Comparison of ENCODE assay signal across 9 mouse cellular contexts in genomic region chr10:81173132-81173531, GRCm38 (mm10). TPM values are rescaled to one million over a fixed set of nuclear protein-coding genes. Genes with fewer than 3 reads are reported as not detected.
DNase-seq lines count a peak whose midpoint lies in the region; ATAC-seq and TF ChIP-seq lines count a peak whose summit lies in the region.
"Had no signal": no experiment of that assay in that cellular context is flagged by ENCODE, and none has a peak within 500 bp of the region (broad histone marks: within the 10 kb centered on the region; RNA-seq: fewer than 3 reads in every experiment).

No protein-coding gene starts in this region.

- peak overlapping the region; percentile 45 for H3K4me2 ChIP-seq in heart, postnatal 0 days (ENCODE audit: low read depth, low read length)
- H3K4me2 ChIP-seq in neural tube, embryonic 14.5 days (ENCODE audit: low read depth, low read length), result peak overlapping the region; percentile 19
- peak overlapping the region; percentile 32 for H3K4me2 ChIP-seq in stomach, postnatal 0 days (replicated peaks; ENCODE audit: low read depth)

- no peaks in the 10 kb centered on the region for H3K27me3 ChIP-seq in E14TG2a.4 (ENCODE audit: insufficient read depth, low read length)
- H3K27me3 ChIP-seq in forebrain, embryonic 10.5 days (ENCODE audit: poor library complexity, severe bottlenecking), result no peaks in the 10 kb centered on the region
- H3K27me3 ChIP-seq in heart, postnatal 0 days (ENCODE audit: control insufficient read depth, insufficient read depth, low read length), result no peaks in the 10 kb centered on the region
- no peaks in the 10 kb centered on the region for H3K27me3 ChIP-seq in neural tube, embryonic 14.5 days (ENCODE audit: control insufficient read depth, insufficient read depth, low read length)
- H3K27me3 ChIP-seq in stomach, postnatal 0 days (ENCODE audit: control insufficient read depth, insufficient read depth, low read length), result no peaks in the 10 kb centered on the region

- H3K4me1 ChIP-seq in E14TG2a.4 (replicated peaks; ENCODE audit: low read depth, low read length), result peaks cover 49% of the 10 kb centered on the region
- H3K4me1 ChIP-seq in forebrain, embryonic 10.5 days, result peaks cover 60% of the 10 kb centered on the region
- H3K4me1 ChIP-seq in heart, postnatal 0 days (ENCODE audit: control insufficient read depth, insufficient read depth), result peaks cover 23% of the 10 kb centered on the region
- H3K4me1 ChIP-seq in neural tube, embryonic 14.5 days (ENCODE audit: control insufficient read depth, insufficient read depth, low read length), result peaks cover 18% of the 10 kb centered on the region
- H3K4me1 ChIP-seq in stomach, postnatal 0 days (replicated peaks; ENCODE audit: control insufficient read depth, insufficient read depth), result peaks cover 4% of the 10 kb centered on the region; the same call in 1 of the 2 replicates

- peak overlapping the region; percentile 18; the same call in 1 of the 2 replicates for H3K9ac ChIP-seq in heart, postnatal 0 days (replicated peaks; ENCODE audit: low read depth, low read length)
- H3K9ac ChIP-seq in neural tube, embryonic 14.5 days (replicated peaks; ENCODE audit: low read depth, low read length), result peak overlapping the region; percentile 5; the same call in 1 of the 2 replicates
- H3K9ac ChIP-seq in stomach, postnatal 0 days (ENCODE audit: low read length), result 0 out of 2 replicates have a peak overlapping the region, but pooled peaks have one; percentile 27

- peak overlapping the region; percentile 99 for H3K4me3 ChIP-seq in E14TG2a.4 (replicated peaks; ENCODE audit: low read length)
- peak overlapping the region; percentile 36 for H3K4me3 ChIP-seq in forebrain, embryonic 10.5 days
- no peak overlapping the region for H3K4me3 ChIP-seq in heart, postnatal 0 days (ENCODE audit: low read depth, low read length)
- H3K4me3 ChIP-seq in neural tube, embryonic 14.5 days (ENCODE audit: low read depth, low read length), result no peak overlapping the region
- H3K4me3 ChIP-seq in stomach, postnatal 0 days (ENCODE audit: low read depth, low read length), result no peak overlapping the region

- no peaks in the 10 kb centered on the region for H3K9me3 ChIP-seq in E14TG2a.4 (ENCODE audit: low read length)
- no peaks in the 10 kb centered on the region for H3K9me3 ChIP-seq in forebrain, embryonic 10.5 days
- H3K9me3 ChIP-seq in heart, postnatal 0 days (replicated peaks; ENCODE audit: control insufficient read depth, low read length), result no peaks in the 10 kb centered on the region
- no peaks in the 10 kb centered on the region for H3K9me3 ChIP-seq in neural tube, embryonic 14.5 days (ENCODE audit: control insufficient read depth, low read length)
- H3K9me3 ChIP-seq in stomach, postnatal 0 days (ENCODE audit: control insufficient read depth, low read length), result no peaks in the 10 kb centered on the region

- 9% methylated on average over 21 of the region's 21 CpGs for WGBS in forebrain, embryonic 10.5 days
- WGBS in heart, postnatal 0 days, result 8% methylated on average over 21 of the region's 21 CpGs
- 5% methylated on average over 21 of the region's 21 CpGs for WGBS in neural tube, embryonic 14.5 days
- 2% methylated on average over 21 of the region's 21 CpGs for WGBS in stomach, postnatal 0 days

- DNase-seq in c-Kit-negative CD71-positive TER-119-positive erythroid progenitor cells, embryonic 14.5 days (ENCODE audit: low read depth, low spot score), result peak; percentile 64
- peak; percentile 86 for DNase-seq in forebrain, embryonic 10.5 days (ENCODE audit: extremely low spot score, low spot score)
- DNase-seq in heart, postnatal 0 days (ENCODE audit: low spot score), result peak; percentile 84
- DNase-seq in kidney, postnatal 14 days, result peak; percentile 86
- DNase-seq in lung, adult 18-20 months, result peak; percentile 76 to 78
- peak; percentile 85 for DNase-seq in stomach, postnatal 0 days (ENCODE audit: low spot score)

- peak; percentile 44 for TF ChIP-seq CTCF in E14TG2a.4 (conservative IDR thresholded peaks at IDR 0.05; ENCODE audit: low read length)
- TF ChIP-seq CTCF in heart, postnatal 0 days (IDR thresholded peaks at IDR 0.05; ENCODE audit: low read depth), result peak; percentile 81
- TF ChIP-seq CTCF in stomach, postnatal 0 days (IDR thresholded peaks at IDR 0.05; ENCODE audit: low read depth), result peak; percentile 94

- H3K36me3 ChIP-seq in E14TG2a.4 (ENCODE audit: insufficient read depth, low read length), result peaks cover 15% of the 10 kb centered on the region
- H3K36me3 ChIP-seq in forebrain, embryonic 10.5 days (replicated peaks), result peaks cover 12% of the 10 kb centered on the region
- peaks cover 9% of the 10 kb centered on the region for H3K36me3 ChIP-seq in heart, postnatal 0 days (replicated peaks; ENCODE audit: control insufficient read depth, insufficient read depth, low read length)
- H3K36me3 ChIP-seq in neural tube, embryonic 14.5 days (ENCODE audit: control insufficient read depth, insufficient read depth, low read length), result peaks cover 7% of the 10 kb centered on the region
- H3K36me3 ChIP-seq in stomach, postnatal 0 days (ENCODE audit: control insufficient read depth, insufficient read depth, low read length), result peaks cover 3% of the 10 kb centered on the region; the same call in 1 of the 2 replicates

- H3K27ac ChIP-seq in forebrain, embryonic 10.5 days, result peak overlapping the region; percentile 98
- H3K27ac ChIP-seq in heart, postnatal 0 days (ENCODE audit: low read depth), result peak overlapping the region; percentile 87
- H3K27ac ChIP-seq in neural tube, embryonic 14.5 days (ENCODE audit: low read depth, low read length), result peak overlapping the region; percentile 66
- H3K27ac ChIP-seq in stomach, postnatal 0 days (replicated peaks), result peak overlapping the region; percentile 88

- TF ChIP-seq EP300 in heart, postnatal 0 days (IDR thresholded peaks at IDR 0.05; ENCODE audit: low read depth), result no peak
- no peak for TF ChIP-seq EP300 in stomach, postnatal 0 days (optimal IDR thresholded peaks at IDR 0.05)

- peak; percentile 18; the same call in 1 of the 2 replicates for ATAC-seq in heart, postnatal 0 days (ENCODE audit: insufficient read depth, low read depth)
- peak; percentile 13 for ATAC-seq in neural tube, embryonic 14.5 days (ENCODE audit: low read depth)
- ATAC-seq in stomach, postnatal 0 days (ENCODE audit: low FRiP score, low TSS enrichment), result peak; percentile 14; the same call in 1 of the 2 replicates

RNA-seq across cellular contexts. Expression of gene Eef2, which starts 3.3 kb away (rescaled TPM):
- polyA plus RNA-seq in forebrain, embryonic 10.5 days (2016; fragmentation: Nextera tagmentation; extraction: Ambion mirVana), result 596 and 599 TPM in 2 replicates
- 1,828 and 2,004 TPM in 2 replicates for total RNA-seq in heart, postnatal 0 days (2014; rRNA removed; ENCODE audit: low replicate concordance)
- polyA plus RNA-seq in heart, postnatal 0 days (2015; fragmentation: Nextera tagmentation; extraction: Ambion mirVana), result 353 and 370 TPM in 2 replicates
- 373 and 452 TPM in 2 replicates for polyA plus RNA-seq in neural tube, embryonic 14.5 days (2014; fragmentation: Nextera tagmentation; extraction: Ambion mirVana)
- 337 and 380 TPM in 2 replicates for polyA plus RNA-seq in stomach, postnatal 0 days (2015; fragmentation: Nextera tagmentation; extraction: Ambion mirVana)

RNA-seq across cellular contexts. Expression of gene Pias4, which starts 5.4 kb away (rescaled TPM):
- polyA plus RNA-seq in forebrain, embryonic 10.5 days (2016; fragmentation: Nextera tagmentation; extraction: Ambion mirVana), result 56.2 and 58.7 TPM in 2 replicates
- 14.4 and 19.6 TPM in 2 replicates for total RNA-seq in heart, postnatal 0 days (2014; rRNA removed; ENCODE audit: low replicate concordance)
- polyA plus RNA-seq in heart, postnatal 0 days (2015; fragmentation: Nextera tagmentation; extraction: Ambion mirVana), result 19.8 and 20.7 TPM in 2 replicates
- polyA plus RNA-seq in neural tube, embryonic 14.5 days (2014; fragmentation: Nextera tagmentation; extraction: Ambion mirVana), result 48.4 and 51.4 TPM in 2 replicates
- polyA plus RNA-seq in stomach, postnatal 0 days (2015; fragmentation: Nextera tagmentation; extraction: Ambion mirVana), result 18.7 and 20.9 TPM in 2 replicates

RNA-seq across cellular contexts. Expression of gene Dapk3, which starts 9.7 kb away (rescaled TPM):
- 41.6 and 44.9 TPM in 2 replicates for polyA plus RNA-seq in forebrain, embryonic 10.5 days (2016; fragmentation: Nextera tagmentation; extraction: Ambion mirVana)
- total RNA-seq in heart, postnatal 0 days (2014; rRNA removed; ENCODE audit: low replicate concordance), result 56.5 and 72.7 TPM in 2 replicates
- 29.0 and 31.7 TPM in 2 replicates for polyA plus RNA-seq in heart, postnatal 0 days (2015; fragmentation: Nextera tagmentation; extraction: Ambion mirVana)
- 64.5 and 67.3 TPM in 2 replicates for polyA plus RNA-seq in neural tube, embryonic 14.5 days (2014; fragmentation: Nextera tagmentation; extraction: Ambion mirVana)
- polyA plus RNA-seq in stomach, postnatal 0 days (2015; fragmentation: Nextera tagmentation; extraction: Ambion mirVana), result 44.6 and 51.8 TPM in 2 replicates

RNA-seq across cellular contexts. Expression of gene 4930442H23Rik, which starts 10.5 kb away (rescaled TPM):
- polyA plus RNA-seq in forebrain, embryonic 10.5 days (2016; fragmentation: Nextera tagmentation; extraction: Ambion mirVana), result not detected in 2 replicates
- not detected in 2 replicates for total RNA-seq in heart, postnatal 0 days (2014; rRNA removed; ENCODE audit: low replicate concordance)
- 0.12 TPM in 1 of 2 replicates, not detected in the other for polyA plus RNA-seq in heart, postnatal 0 days (2015; fragmentation: Nextera tagmentation; extraction: Ambion mirVana)
- polyA plus RNA-seq in neural tube, embryonic 14.5 days (2014; fragmentation: Nextera tagmentation; extraction: Ambion mirVana), result not detected in 2 replicates
- 0.07 TPM in 1 of 2 replicates, not detected in the other for polyA plus RNA-seq in stomach, postnatal 0 days (2015; fragmentation: Nextera tagmentation; extraction: Ambion mirVana)
- total RNA-seq: gastrocnemius, adult 8-10 months had no signal

RNA-seq across cellular contexts. Expression of gene Nmrk2, which starts 28.7 kb away (rescaled TPM):
- polyA plus RNA-seq in forebrain, embryonic 10.5 days (2016; fragmentation: Nextera tagmentation; extraction: Ambion mirVana), result not detected in 2 replicates
- 30.5 and 35.2 TPM in 2 replicates for total RNA-seq in heart, postnatal 0 days (2014; rRNA removed; ENCODE audit: low replicate concordance)
- 13.0 and 14.2 TPM in 2 replicates for polyA plus RNA-seq in heart, postnatal 0 days (2015; fragmentation: Nextera tagmentation; extraction: Ambion mirVana)
- not detected in 2 replicates for polyA plus RNA-seq in neural tube, embryonic 14.5 days (2014; fragmentation: Nextera tagmentation; extraction: Ambion mirVana)
- 0.07 TPM in 1 of 2 replicates, not detected in the other for polyA plus RNA-seq in stomach, postnatal 0 days (2015; fragmentation: Nextera tagmentation; extraction: Ambion mirVana)

Comparison
In these comparisons a context has a peak if more than half of its experiments do, and no peak if none do; other contexts are left out.
1. H3K4me3 ChIP-seq: peak in E14TG2a.4 (single experiment) and forebrain, embryonic 10.5 days (single experiment); none in heart, postnatal 0 days (single experiment), neural tube, embryonic 14.5 days (single experiment) and stomach, postnatal 0 days (single experiment).
2. CTCF ChIP-seq: peak in every context shown above with its lines; median percentile 94 in stomach, postnatal 0 days; 81 in heart, postnatal 0 days; 44 in E14TG2a.4.
3. Peak in every context shown above with its lines, with median percentiles within 50 percentile points of each other: DNase-seq, H3K27ac ChIP-seq, ATAC-seq, H3K4me2 ChIP-seq and H3K9ac ChIP-seq.